Mouse (Mus musculus): Measurements from ENCODE around the gene Hist1h1c. TPM values are rescaled to one million over a fixed set of nuclear protein-coding genes. Genes with fewer than 3 reads are reported as not detected.
A peak's percentile ranks its signal among the peaks of the same experiment; 100 is the strongest.
"Not testable (repeated sequence)": the region's sequence is repeated elsewhere in the genome, so short reads cannot be mapped to it uniquely, and the experiment has no call there.

The Hist1h1c gene
- polyA plus RNA-seq, 1 experiment from 2014 or later, result 72.2 TPM

DNA sequence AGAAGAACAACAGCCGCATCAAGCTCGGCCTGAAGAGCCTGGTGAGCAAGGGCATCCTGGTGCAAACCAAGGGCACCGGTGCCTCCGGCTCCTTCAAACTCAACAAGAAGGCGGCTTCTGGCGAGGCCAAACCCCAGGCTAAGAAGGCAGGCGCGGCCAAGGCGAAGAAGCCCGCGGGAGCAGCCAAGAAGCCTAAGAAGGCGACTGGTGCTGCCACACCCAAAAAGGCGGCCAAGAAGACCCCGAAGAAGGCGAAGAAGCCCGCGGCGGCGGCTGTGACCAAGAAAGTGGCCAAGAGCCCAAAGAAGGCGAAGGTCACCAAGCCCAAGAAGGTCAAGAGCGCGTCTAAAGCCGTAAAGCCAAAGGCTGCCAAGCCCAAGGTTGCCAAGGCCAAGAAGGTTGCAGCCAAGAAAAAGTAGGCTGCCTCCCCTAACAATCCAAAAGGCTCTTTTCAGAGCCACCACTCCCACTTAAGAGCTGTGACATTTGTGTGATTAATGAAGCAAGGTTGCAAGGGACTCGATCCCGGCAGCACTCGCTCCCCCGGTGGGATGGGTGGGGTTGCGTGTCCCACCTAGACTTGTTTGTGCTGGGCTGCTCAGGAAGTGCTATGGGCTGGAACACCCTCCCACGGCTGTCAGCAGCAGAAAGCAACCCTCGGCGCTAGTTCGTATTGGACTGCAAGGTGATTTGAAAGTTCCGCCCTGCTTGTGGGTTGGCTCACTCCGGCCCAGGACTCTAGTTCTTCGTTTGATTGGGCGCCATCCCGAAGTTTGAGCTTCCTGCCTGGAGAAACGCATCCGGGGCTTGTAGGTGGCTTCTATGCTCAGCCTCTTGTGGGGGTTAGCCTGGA is 687 bp downstream of the Hist1h1c start:
- peaks cover 40% of the 10 kb centered on the region for H3K4me1 ChIP-seq (replicated peaks)
- peak overlapping the region; percentile 65 for H3K4me3 ChIP-seq (replicated peaks)
- WGBS (ENCODE audit: insufficient replicate concordance), result under 1% methylated on average over 39 of the region's 39 CpGs
- no peaks in the 10 kb centered on the region for H3K9me3 ChIP-seq (replicated peaks)
- DNase-seq (peak; percentile 89), ATAC-seq (ENCODE audit: low read depth) (peak; percentile 85)
- no peaks in the 10 kb centered on the region for H3K36me3 ChIP-seq
- peak overlapping the region; percentile 92 for H3K9ac ChIP-seq
- H3K27ac ChIP-seq, result peak overlapping the region; percentile 100
- H3K4me2 ChIP-seq, result peak overlapping the region; percentile 82
- H3K27me3 ChIP-seq, result no peaks in the 10 kb centered on the region

DNA sequence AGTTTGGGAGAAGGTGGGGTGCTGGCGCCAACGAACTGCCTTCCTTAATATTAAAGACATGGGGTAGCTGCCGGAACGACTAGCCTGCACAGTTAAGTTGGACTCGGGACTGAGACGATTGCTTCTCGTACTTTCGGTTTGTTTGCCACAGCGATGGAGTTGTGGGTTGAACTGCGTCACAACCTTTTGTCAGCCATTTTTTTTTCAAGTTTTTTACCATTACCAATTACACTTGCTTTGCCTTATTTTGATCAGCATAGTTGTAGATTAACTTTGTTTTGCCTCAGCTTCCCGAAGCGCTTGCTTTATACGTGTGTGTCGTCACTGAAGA is 1.3 kb downstream of the Hist1h1c start:
- Histone ChIP-seq H3K9ac (peak overlapping the region; percentile 92), H3K27me3 (no peaks in the 10 kb centered on the region), H3K36me3 (no peaks in the 10 kb centered on the region), H3K4me2 (peak overlapping the region; percentile 82), H3K4me3 (replicated peaks) (peak overlapping the region; percentile 65), H3K9me3 (replicated peaks) (no peaks in the 10 kb centered on the region), H3K27ac (peak overlapping the region; percentile 100), H3K4me1 (replicated peaks) (peaks cover 43% of the 10 kb centered on the region)
- WGBS (ENCODE audit: insufficient replicate concordance), result under 1% methylated on average over 14 of the region's 14 CpGs
- DNase-seq (no peak), ATAC-seq (ENCODE audit: low read depth) (no peak)

DNA sequence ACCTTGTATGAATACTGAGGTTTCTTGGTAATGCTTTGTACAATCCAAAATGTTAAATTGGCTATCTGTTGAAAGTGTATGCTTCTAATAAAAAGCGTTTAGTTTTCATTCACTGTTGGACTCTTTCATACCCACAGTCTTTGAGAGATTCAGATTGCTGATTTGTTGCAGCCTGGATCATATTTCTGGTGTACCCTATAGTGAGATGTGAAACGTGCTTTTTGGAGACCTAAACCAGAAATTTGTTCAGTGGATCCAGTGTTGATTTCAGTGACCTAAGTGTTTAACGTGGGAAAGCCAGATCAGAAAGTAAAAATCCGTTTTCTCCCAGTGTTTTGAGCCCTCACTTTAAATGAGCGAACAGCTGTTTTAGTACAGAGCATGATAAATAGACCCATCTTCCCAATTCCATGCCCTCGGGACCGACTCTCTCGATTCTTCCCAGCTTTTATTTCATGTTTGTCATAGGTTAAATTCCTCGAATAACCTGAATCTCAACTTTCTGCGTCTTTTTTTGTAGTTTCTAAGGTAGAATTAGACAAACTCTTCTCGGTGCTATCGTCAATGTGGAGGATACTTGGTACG is 1.7 kb downstream of the Hist1h1c start:
- no peaks in the 10 kb centered on the region for H3K27me3 ChIP-seq
- DNase-seq, result no peak

DNA sequence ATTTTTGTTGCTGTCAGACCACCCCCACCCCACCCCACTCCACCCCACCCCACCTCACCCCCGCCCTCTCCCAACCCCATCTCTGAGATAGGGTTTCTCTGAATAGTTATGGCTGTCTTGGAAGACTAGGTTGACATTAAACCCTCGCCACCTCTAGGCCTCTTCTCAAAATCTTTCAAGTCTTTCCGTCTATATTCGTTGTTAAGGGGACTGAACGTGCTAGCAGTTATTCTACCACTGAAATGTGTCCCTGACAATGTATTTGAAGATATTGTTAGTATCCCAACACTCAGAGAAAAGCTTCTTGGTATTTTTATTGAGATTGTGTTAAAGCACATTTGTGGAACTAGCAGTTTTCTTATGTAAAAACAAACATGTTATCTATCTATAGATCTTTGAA is 2.3 kb downstream of the Hist1h1c start:
- H3K27ac ChIP-seq, result peak overlapping the region; percentile 100
- 13% methylated on average over 5 of the region's 5 CpGs for WGBS (ENCODE audit: insufficient replicate concordance)

More for the DNA sequence above, 1.7 kb downstream of the Hist1h1c start:
- Histone ChIP-seq H3K4me2 (peak overlapping the region; percentile 82), H3K27ac (peak overlapping the region; percentile 100), H3K9me3 (replicated peaks) (no peaks in the 10 kb centered on the region), H3K36me3 (no peaks in the 10 kb centered on the region), H3K9ac (peak overlapping the region; percentile 92), H3K4me3 (replicated peaks) (peak overlapping the region; percentile 65), H3K4me1 (replicated peaks) (peaks cover 43% of the 10 kb centered on the region)
- WGBS (ENCODE audit: insufficient replicate concordance), result 16% methylated on average over 13 of the region's 13 CpGs
- ATAC-seq (ENCODE audit: low read depth), result no peak

DNA sequence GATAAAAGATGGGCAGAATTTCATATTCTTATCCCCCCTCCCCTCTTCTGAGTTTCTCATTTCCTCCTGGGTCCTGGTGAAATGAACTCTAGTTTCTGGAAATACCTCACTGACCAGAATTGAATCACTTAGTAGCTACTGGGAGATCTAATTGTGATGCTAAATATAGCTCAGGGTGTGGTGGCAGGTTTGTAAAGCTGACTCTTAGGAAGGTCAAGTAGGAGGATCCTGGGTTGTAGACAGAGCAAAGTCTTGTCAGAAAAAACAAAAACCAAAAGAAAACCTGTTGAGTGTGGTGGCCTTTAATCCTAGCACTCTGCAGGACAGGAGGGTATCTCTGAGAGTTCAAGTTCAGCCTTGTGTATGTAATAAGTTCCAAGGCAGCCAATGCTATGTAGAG is 3.4 kb downstream of the Hist1h1c start:
- ATAC-seq (ENCODE audit: low read depth), result no peak
- peaks cover 44% of the 10 kb centered on the region for H3K4me1 ChIP-seq (replicated peaks)
- peak overlapping the region; percentile 73 for H3K9ac ChIP-seq
- no peak for DNase-seq
- no peaks in the 10 kb centered on the region for H3K9me3 ChIP-seq (replicated peaks)
- no peaks in the 10 kb centered on the region for H3K27me3 ChIP-seq
- H3K4me2 ChIP-seq, result peak overlapping the region; percentile 53
- no peaks in the 10 kb centered on the region for H3K36me3 ChIP-seq
- H3K4me3 ChIP-seq (replicated peaks), result peak overlapping the region; percentile 34
- peak overlapping the region; percentile 89 for H3K27ac ChIP-seq

More for the DNA sequence above, 2.3 kb downstream of the Hist1h1c start:
- Histone ChIP-seq H3K27me3 (no peaks in the 10 kb centered on the region), H3K9me3 (replicated peaks) (no peaks in the 10 kb centered on the region), H3K4me3 (replicated peaks) (peak overlapping the region; percentile 65), H3K9ac (peak overlapping the region; percentile 92), H3K4me1 (replicated peaks) (peaks cover 43% of the 10 kb centered on the region), H3K36me3 (no peaks in the 10 kb centered on the region), H3K4me2 (peak overlapping the region; percentile 82)
- ATAC-seq (ENCODE audit: low read depth) (no peak), DNase-seq (no peak)

DNA sequence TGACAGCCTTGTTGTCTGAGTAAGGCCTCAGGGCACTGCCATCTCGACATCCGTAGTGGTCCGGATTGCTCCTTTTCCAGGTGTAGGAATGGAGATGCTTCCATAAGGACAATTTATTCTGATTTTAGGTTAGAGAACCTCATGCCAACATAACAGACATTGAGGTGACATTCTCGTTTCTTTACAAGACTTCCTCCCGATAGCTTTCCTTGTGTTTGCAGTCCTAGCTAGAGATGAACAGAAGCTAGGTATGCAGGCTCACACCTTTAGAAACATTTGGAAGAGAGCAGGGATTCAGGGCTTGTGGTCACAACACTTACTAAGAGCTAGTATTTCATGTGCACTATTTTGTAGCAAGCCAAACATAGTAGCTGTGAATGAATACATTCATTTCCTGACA is 4.6 kb downstream of the Hist1h1c start:
- WGBS (ENCODE audit: insufficient replicate concordance), result 82% methylated on average over 5 of the region's 5 CpGs
- Histone ChIP-seq H3K9me3 (replicated peaks) (no peaks in the 10 kb centered on the region), H3K4me1 (replicated peaks) (peaks cover 48% of the 10 kb centered on the region), H3K9ac (peak overlapping the region; percentile 67), H3K4me3 (replicated peaks) (peak overlapping the region; percentile 32), H3K27me3 (no peaks in the 10 kb centered on the region), H3K27ac (peak overlapping the region; percentile 89), H3K36me3 (no peaks in the 10 kb centered on the region), H3K4me2 (peak overlapping the region; percentile 54)
- DNase-seq (no peak), ATAC-seq (ENCODE audit: low read depth) (no peak)

DNA sequence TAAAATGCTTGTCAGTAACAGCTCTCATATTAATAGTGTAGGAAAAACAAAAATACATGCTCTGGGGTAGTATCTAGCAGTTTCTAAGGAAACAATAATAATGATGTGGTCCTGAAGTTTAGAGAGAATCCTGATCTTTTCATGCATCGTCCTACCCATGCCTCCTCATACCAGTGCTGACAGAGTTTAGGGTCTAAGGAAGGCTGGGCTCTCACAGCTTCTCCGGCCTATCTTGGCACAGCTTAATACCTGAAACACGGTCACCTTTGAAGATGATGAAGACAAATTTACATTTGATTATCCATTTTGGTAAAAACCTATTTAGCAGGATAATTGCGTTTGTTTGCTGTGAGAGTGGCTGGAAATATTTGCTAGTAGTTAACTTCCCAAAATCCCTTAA is 5.4 kb downstream of the Hist1h1c start:
- H3K9ac ChIP-seq, result peak overlapping the region; percentile 82

DNA sequence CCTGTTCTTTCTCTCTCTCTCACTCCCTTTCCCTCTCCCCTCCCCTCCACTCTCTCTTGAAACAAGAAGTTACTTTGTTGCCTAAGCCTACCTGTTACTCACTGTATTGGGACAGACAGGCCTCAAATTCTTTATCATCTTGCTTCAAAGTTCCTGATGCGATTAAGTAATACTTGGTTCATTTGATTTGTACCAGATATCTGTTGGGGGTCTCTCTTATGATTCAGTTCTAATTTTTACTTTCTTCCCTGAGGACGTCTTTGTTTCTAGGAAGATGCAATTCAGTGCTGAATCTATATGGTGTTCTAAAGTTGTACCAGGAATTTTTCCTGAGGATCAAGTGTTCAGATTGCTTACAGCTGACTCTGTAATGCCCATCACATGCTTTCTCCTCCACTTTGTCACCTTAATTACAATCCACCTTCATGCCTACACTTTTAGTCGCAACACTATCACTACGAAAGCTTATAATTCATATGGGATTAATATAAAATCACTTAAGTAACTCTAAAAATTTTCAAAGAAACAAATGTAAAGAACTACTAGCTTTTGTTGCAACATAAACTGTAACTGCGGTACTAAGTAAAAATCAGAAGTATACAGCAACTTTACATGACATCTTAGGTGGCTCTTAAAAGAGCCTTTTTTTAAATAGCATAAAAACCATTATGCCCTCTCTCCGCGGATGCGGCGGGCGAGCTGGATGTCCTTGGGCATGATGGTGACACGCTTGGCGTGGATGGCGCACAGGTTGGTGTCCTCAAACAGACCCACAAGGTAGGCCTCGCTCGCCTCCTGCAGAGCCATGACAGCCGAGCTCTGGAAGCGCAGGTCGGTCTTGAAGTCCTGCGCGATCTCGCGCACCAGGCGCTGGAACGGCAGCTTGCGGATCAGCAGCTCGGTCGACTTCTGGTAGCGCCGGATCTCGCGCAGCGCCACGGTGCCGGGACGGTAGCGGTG is 6.1 kb downstream of the Hist1h1c start:
- ATAC-seq (ENCODE audit: low read depth) (no peak), DNase-seq (peak; percentile 71)
- H3K9me3 ChIP-seq (replicated peaks), result no peaks in the 10 kb centered on the region
- no peaks in the 10 kb centered on the region for H3K27me3 ChIP-seq
- 1% methylated on average over 18 of the region's 36 CpGs for WGBS (ENCODE audit: insufficient replicate concordance)
- H3K4me1 ChIP-seq (replicated peaks), result peaks cover 58% of the 10 kb centered on the region
- H3K4me2 ChIP-seq, result peak overlapping the region; percentile 67
- no peaks in the 10 kb centered on the region for H3K36me3 ChIP-seq
- H3K9ac ChIP-seq, result peak overlapping the region; percentile 82
- peak overlapping the region; percentile 57 for H3K4me3 ChIP-seq (replicated peaks)
- peak overlapping the region; percentile 99 for H3K27ac ChIP-seq

More for the DNA sequence above, 5.4 kb downstream of the Hist1h1c start:
- H3K36me3 ChIP-seq, result no peaks in the 10 kb centered on the region
- H3K4me3 ChIP-seq (replicated peaks), result peak overlapping the region; percentile 57
- H3K4me1 ChIP-seq (replicated peaks), result peaks cover 53% of the 10 kb centered on the region
- WGBS (ENCODE audit: insufficient replicate concordance), result 52% methylated on average over 4 of the region's 4 CpGs
- DNase-seq (no peak), ATAC-seq (ENCODE audit: low read depth) (no peak)
- no peaks in the 10 kb centered on the region for H3K27me3 ChIP-seq
- H3K27ac ChIP-seq, result peak overlapping the region; percentile 99
- H3K4me2 ChIP-seq, result peak overlapping the region; percentile 67
- H3K9me3 ChIP-seq (replicated peaks), result no peaks in the 10 kb centered on the region

DNA sequence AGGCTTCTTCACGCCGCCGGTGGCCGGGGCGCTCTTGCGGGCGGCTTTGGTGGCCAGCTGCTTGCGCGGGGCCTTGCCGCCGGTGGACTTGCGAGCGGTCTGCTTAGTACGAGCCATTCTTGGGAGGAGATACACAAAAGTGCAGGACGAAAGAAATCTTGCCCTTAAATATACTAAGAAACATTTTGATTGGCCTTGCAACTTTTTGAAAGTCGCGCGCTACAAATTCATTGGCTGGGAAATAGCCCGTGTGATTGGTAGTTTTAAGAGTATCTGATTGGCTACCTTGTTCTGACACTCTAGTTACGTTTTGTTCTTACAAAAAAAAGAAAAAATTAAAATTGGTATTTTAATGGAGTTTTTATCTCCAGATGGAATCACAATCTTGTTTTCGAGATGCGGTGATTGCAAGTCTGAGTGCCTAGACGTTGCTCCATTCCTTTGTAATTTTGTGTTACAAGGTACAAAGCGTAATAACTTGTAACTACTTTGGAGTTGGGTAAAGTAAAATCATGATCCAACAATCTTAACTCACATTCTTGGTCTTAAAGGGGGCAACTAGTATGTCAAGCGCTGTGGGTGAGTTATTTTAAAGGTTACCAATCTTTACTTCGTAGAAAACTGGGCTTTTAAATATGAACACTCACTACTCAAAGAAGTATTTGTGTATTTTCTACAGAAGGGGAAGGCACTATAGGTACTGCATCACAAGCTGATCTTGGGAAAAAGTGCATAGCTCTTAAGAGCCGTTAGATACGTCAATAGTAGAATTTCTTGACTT is 7.0 kb downstream of the Hist1h1c start, which contains the start of gene Hist1h3c:
TSS of gene Hist1h3c (minus strand) at position 222 of the 781 bp plus-strand sequence.
- H3K9me3 ChIP-seq (replicated peaks), result no peaks in the 10 kb centered on the region
- H3K4me1 ChIP-seq (replicated peaks), result peaks cover 63% of the 10 kb centered on the region
- peak within 1 kb of the TSS; percentile 67 for H3K4me2 ChIP-seq
- ATAC-seq (ENCODE audit: low read depth), result peak; percentile 55
- WGBS (ENCODE audit: insufficient replicate concordance), result under 1% methylated on average over 28 of the region's 28 CpGs
- H3K9ac ChIP-seq, result peak within 1 kb of the TSS; percentile 82
- no peaks in the 10 kb centered on the region for H3K27me3 ChIP-seq
- no peaks in the 10 kb centered on the region for H3K36me3 ChIP-seq
- peak within 1 kb of the TSS; percentile 99 for H3K27ac ChIP-seq
- peak; percentile 83 for DNase-seq
- peak within 1 kb of the TSS; percentile 59 for H3K4me3 ChIP-seq (replicated peaks)

DNA sequence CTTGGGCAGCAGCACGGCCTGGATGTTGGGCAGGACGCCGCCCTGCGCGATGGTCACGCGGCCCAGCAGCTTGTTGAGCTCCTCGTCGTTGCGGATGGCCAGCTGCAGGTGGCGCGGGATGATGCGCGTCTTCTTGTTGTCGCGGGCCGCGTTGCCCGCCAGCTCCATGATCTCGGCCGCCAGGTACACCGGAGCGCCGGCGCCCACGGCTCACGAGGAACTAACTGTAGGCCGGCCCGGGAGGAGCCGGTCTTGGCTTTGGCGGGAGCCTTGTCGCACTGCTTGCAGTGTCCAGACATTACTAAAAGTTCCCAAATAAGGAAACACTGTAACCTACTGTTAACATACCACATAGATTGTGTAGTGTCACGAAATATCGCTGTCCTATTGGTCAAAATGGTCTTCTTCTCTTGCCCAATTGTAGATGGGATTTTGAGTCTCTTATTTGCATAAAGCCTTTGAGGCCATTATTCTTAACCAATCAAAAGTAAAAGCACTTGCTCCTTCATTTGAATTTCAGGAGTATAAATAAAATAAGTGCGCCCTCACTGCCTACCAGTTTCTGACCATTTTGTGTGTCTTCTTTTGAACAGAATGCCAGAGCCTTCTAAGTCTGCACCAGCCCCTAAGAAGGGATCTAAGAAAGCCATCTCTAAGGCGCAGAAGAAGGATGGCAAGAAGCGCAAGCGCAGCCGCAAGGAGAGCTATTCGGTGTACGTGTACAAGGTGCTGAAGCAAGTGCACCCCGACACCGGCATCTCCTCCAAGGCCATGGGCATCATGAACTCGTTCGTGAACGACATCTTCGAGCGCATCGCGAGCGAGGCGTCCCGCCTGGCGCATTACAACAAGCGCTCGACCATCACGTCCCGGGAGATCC is 7.8 kb downstream of the Hist1h1c start, which contains the start of gene Hist1h2bb:
TSS of gene Hist1h2bb (plus strand) at position 534 of the 880 bp plus-strand sequence.
- peak; percentile 77 for ATAC-seq (ENCODE audit: low read depth)
- under 1% methylated on average over 45 of the region's 58 CpGs for WGBS (ENCODE audit: insufficient replicate concordance)

More for the DNA sequence above, 7.8 kb downstream of the Hist1h1c start, which contains the start of gene Hist1h2bb:
- peak within 1 kb of the TSS; percentile 59 for H3K4me3 ChIP-seq (replicated peaks)
- not testable (repeated sequence) for H3K9me3 ChIP-seq (replicated peaks); H3K27me3 ChIP-seq; H3K36me3 ChIP-seq
- peak within 1 kb of the TSS; percentile 99 for H3K27ac ChIP-seq
- peaks cover 58% of the 10 kb centered on the region for H3K4me1 ChIP-seq (replicated peaks)
- peak within 1 kb of the TSS; percentile 67 for H3K4me2 ChIP-seq
- H3K9ac ChIP-seq, result peak within 1 kb of the TSS; percentile 77
- peak; percentile 89 for DNase-seq
